Mouse (Mus musculus) neural tube, embryonic 10.5 days (tissue): Measurements from ENCODE around the gene Cep135.

Source experiments
- DNase-seq: peaks from one replicate; pipeline ENCODE4 v3.0.0-alpha.2; 2017; ENCODE audit warnings: low spot score; ENCODE audit errors: extremely low spot score

Cep135 gene

GRCm38 (mm10) chr5:76684658-76685605, 96.4 kb downstream of the Cep135 start:
- DNase-seq: no peak

DNA sequence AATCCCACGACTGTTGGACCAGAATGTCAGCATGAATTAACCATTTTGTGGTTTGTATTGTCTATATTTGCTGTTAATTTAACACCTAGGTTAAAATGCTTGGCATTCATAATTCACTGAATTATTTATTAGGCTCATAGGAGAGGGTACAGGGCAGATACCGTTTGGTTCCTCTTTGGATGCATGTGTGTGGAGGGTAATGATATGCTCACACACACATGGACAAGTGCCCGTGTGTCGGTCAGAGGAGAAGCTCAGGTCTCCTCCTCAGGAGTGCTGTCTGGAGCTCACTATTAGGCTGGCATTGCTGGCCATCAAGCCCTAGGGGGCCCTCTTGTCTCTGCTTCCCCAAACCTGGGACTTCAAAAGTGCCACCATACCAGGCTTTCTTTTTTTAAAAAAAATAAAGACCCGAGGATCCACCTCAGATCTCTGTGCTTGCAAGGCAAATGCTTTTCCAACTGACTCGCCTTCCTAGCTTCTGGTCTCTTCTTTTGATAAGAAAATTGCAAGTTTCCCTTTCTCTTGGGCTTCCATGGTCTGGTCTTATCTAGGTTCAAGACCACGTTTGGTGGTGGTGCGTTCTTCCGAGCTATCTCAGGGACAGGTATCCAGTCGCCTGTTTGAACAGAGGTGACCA, 99.6 kb downstream of the Cep135 start:
- no peak for DNase-seq

- no peak for DNase-seq
These were observed 100.1 kb downstream of the Cep135 start for GRCm38 (mm10) chr5:76688643-76689042.

GRCm38 (mm10) chr5:76690177-76690593, 101.7 kb downstream of the Cep135 start:
- no peak for DNase-seq

DNA sequence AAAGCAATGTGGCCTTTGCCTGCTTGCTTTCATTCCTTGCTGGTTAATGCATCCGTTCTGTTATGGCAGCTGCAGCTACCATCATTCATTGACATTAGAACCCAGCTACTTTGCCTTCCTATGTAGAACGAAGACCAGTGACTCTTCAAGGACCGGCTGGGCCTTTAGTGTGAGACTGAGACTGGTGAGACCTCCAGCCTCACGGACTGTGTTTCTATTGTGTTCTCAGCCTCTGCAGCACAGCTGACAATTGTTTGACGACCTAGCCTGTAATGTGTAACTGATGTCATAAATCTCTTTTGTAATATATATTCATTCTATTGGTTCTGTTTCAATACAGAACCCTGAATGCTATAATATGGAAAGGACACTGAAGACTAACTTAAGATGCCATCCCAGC, 102.8 kb downstream of the Cep135 start:
- no peak for DNase-seq

DNA sequence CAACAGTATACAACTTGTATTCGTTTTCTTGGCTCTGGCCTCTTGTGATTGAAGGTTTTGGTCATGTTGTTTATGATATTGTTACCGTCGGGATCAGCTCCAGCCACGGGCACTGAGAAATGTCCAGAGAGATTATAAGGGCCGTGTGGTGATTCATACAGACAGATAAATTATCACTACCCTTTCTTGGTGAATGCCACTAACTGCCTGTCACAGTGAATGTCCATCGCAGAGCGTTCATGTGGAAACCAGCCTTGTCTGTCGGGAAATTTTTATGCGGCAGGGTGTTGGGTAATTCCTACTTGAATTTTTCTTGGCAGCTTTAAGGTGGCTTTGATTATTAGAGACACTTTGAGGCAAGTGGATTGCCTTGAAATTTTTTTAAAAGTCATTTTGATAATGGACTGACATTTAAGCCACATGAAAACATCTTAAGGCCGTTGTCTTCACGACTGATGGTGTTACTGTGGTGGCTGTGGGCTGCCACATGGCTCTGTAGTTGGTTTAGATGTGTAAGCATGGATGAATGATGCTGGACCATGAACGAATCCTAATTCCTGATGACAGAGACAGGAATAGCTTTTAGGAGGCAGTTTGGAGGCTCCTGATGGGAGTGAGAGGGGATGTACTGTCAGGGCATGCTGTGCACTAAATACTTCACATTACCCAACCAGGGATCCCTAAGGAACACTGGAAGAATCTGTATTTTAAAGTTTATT, 103.4 kb downstream of the Cep135 start:
- DNase-seq: no peak
